Mouse (Mus musculus): ENCODE results near the gene Srsf12. TPM values are rescaled to one million over a fixed set of nuclear protein-coding genes. Genes with fewer than 3 reads are reported as not detected.

Gene Srsf12
- 17.6 and 19.6 TPM in 2 replicates for polyA plus RNA-seq (2012; rRNA removed)

DNA sequence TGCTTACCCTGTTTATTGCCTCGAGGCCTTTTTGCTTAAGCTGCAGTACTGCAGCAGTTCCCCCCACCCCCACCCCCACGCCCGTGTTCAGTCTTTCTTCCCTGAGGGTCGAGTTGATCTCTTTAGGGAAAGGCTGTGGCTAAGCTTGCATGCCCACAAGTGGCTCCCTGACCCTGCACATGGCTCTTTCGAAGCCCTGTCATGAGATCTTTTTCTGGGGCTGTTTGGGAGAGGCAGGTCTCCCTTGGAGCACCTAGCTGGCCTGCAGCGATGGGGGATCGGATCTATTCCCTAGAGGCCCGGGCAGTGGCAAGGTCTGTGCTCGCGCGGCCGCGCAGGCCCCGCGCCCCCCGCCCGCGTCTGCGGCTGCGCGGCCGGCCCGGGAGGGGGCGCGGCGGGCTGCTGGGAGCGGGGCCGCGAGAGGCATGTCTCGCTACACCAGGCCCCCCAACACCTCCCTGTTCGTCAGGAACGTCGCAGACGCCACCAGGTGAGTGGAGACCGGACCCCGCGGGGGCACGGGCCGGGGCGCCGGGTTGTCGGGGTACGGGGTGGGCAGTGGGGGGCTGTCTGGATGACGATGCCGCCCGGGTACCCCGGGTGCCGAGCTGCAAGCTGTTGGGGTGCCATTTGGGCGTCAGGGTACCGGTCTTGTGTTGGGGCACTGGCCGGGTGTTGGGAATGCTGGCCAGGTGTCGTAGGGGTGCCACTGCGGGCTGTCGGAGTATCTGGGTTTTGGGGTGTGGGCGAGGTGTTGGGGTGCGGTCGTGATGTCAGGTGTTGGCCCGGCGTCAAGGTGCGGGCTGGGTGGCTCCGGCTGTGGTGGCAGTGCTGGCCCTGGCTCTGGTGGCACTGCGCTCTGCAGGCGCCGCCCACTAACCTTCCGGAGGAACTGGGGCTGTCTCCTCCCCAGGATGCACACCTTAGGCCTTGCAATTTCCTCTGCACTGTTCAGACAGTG lies at the start of gene Srsf12:
Srsf12 (plus strand) TSS at position 111 of the 961 bp plus-strand sequence.
- TF ChIP-seq POLR2A (IDR thresholded peaks at IDR 0.05; ENCODE audit: extremely low read depth, insufficient read depth, low read length) (peak; percentile 50; the same call in 1 of the 2 replicates), CTCF (IDR thresholded peaks at IDR 0.05; ENCODE audit: extremely low read depth, insufficient read depth, low read length) (no peak)
- Histone ChIP-seq H3K4me3 (ENCODE audit: insufficient read depth, low read length) (peak within 1 kb of the TSS; percentile 97), H3K4me1 (ENCODE audit: control insufficient read depth, insufficient read depth, low read length) (no peaks in the 10 kb centered on the region), H3K27ac (ENCODE audit: insufficient read depth, low read length) (peak within 1 kb of the TSS; percentile 97)

DNA sequence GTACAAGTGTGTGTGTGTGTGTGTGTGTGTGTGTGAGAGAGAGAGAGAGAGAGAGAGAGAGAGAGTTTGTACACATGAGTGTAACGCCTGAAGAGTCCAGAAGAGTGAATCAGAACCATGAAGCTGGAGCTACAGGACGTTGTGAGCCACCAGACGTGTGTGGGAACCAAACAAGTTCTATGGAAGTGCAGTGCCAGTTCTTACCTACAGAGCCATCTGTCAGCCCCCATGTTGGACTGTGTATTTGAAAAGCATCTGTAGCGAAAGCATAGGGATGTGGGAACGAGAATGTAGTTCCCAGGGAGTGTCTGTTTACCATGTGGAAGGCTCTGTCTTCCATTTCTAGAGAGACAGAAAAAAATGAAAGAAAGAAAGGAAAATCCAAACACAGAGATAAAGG lies 25.3 kb upstream of the Srsf12 start:
- H3K4me1 ChIP-seq (ENCODE audit: control insufficient read depth, insufficient read depth, low read length) = peaks cover 2% of the 10 kb centered on the region; the same call in 1 of the 2 replicates
- no peak overlapping the region for H3K4me3 ChIP-seq (ENCODE audit: insufficient read depth, low read length)
- no peak overlapping the region for H3K27ac ChIP-seq (ENCODE audit: insufficient read depth, low read length)
- TF ChIP-seq POLR2A (IDR thresholded peaks at IDR 0.05; ENCODE audit: extremely low read depth, insufficient read depth, low read length) (no peak), CTCF (IDR thresholded peaks at IDR 0.05; ENCODE audit: extremely low read depth, insufficient read depth, low read length) (no peak)

DNA sequence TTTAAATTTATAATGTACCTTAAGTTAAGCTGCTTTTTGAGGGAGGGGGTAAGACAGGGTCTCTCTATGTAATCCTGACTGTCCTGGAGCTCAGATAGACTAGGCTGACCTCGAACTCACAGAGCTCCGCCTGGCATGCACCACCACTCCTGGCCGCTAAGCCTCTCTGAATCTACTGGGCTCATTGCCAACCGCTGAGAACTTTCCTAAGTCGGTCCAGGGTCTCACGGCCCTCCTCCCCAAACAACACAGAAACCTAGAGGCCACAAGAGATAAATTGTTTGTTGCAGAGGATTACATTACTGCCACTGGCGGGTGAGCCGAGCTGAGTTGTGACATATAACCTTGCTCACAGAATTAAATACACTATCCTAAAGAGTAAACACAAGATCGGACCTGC lies 20.6 kb upstream of the Srsf12 start:
- H3K4me3 ChIP-seq (ENCODE audit: insufficient read depth, low read length) = peak overlapping the region; percentile 44; the same call in 1 of the 2 replicates
- H3K4me1 ChIP-seq (ENCODE audit: control insufficient read depth, insufficient read depth, low read length) = peaks cover 1% of the 10 kb centered on the region; the same call in 1 of the 2 replicates
- TF ChIP-seq POLR2A (IDR thresholded peaks at IDR 0.05; ENCODE audit: extremely low read depth, insufficient read depth, low read length) = no peak
- no peak for TF ChIP-seq CTCF (IDR thresholded peaks at IDR 0.05; ENCODE audit: extremely low read depth, insufficient read depth, low read length)
- H3K27ac ChIP-seq (ENCODE audit: insufficient read depth, low read length) = no peak overlapping the region

DNA sequence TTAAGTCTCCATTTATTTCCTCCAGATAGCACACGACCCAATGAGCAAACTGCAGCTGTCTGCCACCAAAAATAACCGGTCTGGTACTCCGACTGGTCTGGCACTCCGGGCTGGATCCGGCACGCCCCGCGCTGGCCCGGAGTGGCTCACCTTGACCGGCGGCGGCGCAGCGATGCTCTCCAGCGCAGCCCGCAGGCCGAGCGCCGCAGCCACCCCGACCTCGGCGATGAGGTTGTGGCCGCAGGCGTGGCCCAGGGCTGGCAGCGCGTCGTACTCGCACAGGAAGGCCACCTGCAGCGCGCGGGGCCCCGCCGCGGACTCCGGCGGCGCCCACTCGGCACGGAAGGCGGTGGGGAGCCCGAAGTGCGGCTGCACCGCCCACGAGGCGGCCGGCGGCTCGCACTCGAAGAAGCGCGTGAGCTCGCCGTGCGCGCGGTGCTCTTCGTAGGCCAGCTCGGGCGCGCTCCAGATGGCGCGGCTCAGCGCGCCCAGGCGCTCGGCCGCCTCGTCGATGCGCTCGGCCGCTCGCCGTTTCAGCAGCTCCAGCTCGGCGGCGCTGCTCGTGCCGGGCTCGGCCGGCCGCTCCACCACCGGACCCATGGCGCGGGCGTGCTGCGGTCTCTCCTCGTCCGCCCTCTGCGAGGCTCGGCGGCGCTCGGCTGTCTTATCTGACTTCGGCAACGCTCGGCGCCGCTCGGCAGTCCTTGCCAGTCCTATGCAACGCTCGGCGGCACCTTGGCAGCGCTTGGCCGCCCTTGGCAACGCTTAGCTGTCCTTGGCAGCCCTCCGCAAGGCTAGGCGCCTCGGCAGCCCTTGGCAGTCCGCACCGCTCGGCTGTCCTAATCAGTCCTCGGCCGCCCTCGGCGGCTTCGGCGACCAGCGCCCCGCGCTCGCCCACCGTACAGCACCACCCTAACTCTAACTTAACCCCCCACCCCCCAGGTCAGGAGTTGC lies 19.7 kb upstream of the Srsf12 start:
- TF ChIP-seq CTCF (IDR thresholded peaks at IDR 0.05; ENCODE audit: extremely low read depth, insufficient read depth, low read length) = no peak
- 0 out of 2 replicates have a peak, but pooled peaks have one; percentile 26 for TF ChIP-seq POLR2A (IDR thresholded peaks at IDR 0.05; ENCODE audit: extremely low read depth, insufficient read depth, low read length)
- Histone ChIP-seq H3K27ac (ENCODE audit: insufficient read depth, low read length) (peak overlapping the region; percentile 90), H3K4me3 (ENCODE audit: insufficient read depth, low read length) (peak overlapping the region; percentile 44), H3K4me1 (ENCODE audit: control insufficient read depth, insufficient read depth, low read length) (no peaks in the 10 kb centered on the region)

DNA sequence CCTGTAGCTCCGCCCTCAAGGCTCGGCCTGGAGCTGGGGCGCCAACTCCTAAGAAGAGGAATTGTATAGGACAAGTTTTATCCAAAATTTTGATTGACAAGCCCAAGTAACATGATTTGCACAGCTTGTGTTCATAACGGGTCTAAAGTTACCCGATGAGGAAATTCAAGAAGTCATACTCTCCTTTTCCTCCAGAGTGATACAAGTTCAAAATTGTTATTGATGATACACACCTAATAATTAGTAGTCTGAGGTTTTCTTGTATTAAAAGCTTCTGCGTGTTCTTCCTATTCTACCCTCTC lies 19.1 kb upstream of the Srsf12 start, which contains the start of gene Pm20d2:
Pm20d2 (minus strand) TSS at position 3 of the 302 bp plus-strand sequence.
- peak within 1 kb of the TSS; percentile 90 for H3K27ac ChIP-seq (ENCODE audit: insufficient read depth, low read length)
- H3K4me1 ChIP-seq (ENCODE audit: control insufficient read depth, insufficient read depth, low read length) = no peaks in the 10 kb centered on the region
- H3K4me3 ChIP-seq (ENCODE audit: insufficient read depth, low read length) = peak within 1 kb of the TSS; percentile 44
- TF ChIP-seq POLR2A (IDR thresholded peaks at IDR 0.05; ENCODE audit: extremely low read depth, insufficient read depth, low read length) = no peak
- no peak for TF ChIP-seq CTCF (IDR thresholded peaks at IDR 0.05; ENCODE audit: extremely low read depth, insufficient read depth, low read length)

DNA sequence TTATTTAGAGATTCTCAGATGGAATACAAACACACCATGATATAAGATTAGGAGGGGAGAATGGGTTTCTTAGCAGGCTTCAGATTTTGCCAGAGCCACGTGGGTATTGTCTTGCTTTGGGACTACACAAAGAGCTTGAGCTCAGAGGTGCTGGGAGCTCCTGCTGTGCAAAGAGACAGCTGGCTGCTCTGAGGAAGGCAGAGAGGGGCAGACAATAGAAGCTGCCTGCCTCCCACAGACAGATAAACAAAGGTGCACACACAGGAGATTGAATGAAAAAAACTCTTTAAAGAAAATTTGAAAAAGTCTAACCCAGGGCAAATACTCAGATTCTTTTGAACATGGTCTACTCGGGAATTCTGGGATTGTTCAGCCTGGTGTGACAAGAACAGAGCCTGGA lies 10.7 kb upstream of the Srsf12 start:
- Histone ChIP-seq H3K27ac (ENCODE audit: insufficient read depth, low read length) (no peak overlapping the region), H3K4me3 (ENCODE audit: insufficient read depth, low read length) (no peak overlapping the region), H3K4me1 (ENCODE audit: control insufficient read depth, insufficient read depth, low read length) (no peaks in the 10 kb centered on the region)
- TF ChIP-seq POLR2A (IDR thresholded peaks at IDR 0.05; ENCODE audit: extremely low read depth, insufficient read depth, low read length) (no peak), CTCF (IDR thresholded peaks at IDR 0.05; ENCODE audit: extremely low read depth, insufficient read depth, low read length) (no peak)

DNA sequence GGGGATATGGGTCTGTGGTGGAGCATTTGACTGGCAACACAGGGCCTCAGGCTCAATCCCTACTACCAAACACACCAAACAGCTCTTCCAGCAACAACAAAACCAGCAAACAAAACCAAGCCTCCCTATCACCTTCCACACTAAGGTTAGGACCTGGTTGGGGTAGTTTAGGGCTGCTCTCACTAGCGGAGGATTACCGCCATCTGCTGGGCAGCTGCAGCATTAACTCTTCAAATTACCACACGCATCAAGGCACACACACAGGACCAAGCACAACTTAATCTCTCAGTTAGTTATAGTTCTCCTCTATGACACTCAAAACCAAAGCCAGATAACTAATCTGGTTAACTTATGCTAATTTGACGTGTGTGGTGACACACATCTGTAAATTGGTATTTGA lies 4.1 kb upstream of the Srsf12 start:
- H3K4me3 ChIP-seq (ENCODE audit: insufficient read depth, low read length) = no peak overlapping the region
- H3K27ac ChIP-seq (ENCODE audit: insufficient read depth, low read length) = no peak overlapping the region
- TF ChIP-seq POLR2A (IDR thresholded peaks at IDR 0.05; ENCODE audit: extremely low read depth, insufficient read depth, low read length) = no peak
- TF ChIP-seq CTCF (IDR thresholded peaks at IDR 0.05; ENCODE audit: extremely low read depth, insufficient read depth, low read length) = peak; percentile 88
- no peaks in the 10 kb centered on the region for H3K4me1 ChIP-seq (ENCODE audit: control insufficient read depth, insufficient read depth, low read length)

DNA sequence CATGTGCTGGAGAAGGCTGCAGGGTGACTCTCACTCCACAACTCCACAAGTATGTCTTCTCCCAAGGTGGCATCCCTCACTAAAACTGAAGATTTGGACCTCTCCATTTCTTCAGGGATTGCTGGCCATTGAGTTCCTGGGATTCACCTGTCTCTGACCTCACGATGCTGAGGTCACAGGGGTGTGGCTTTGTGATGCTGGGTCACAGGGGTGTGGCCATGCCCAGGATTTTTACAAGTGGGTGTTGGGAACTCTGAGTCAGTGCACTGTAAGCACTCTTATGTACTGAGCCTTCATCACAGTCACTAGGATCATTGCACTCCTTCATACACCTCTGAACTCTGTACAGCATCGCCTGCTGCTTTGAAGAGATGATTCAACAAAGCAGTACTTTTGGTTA lies 1.2 kb upstream of the Srsf12 start:
- no peak overlapping the region for H3K27ac ChIP-seq (ENCODE audit: insufficient read depth, low read length)
- no peak for TF ChIP-seq CTCF (IDR thresholded peaks at IDR 0.05; ENCODE audit: extremely low read depth, insufficient read depth, low read length)
- TF ChIP-seq POLR2A (IDR thresholded peaks at IDR 0.05; ENCODE audit: extremely low read depth, insufficient read depth, low read length) = no peak

DNA sequence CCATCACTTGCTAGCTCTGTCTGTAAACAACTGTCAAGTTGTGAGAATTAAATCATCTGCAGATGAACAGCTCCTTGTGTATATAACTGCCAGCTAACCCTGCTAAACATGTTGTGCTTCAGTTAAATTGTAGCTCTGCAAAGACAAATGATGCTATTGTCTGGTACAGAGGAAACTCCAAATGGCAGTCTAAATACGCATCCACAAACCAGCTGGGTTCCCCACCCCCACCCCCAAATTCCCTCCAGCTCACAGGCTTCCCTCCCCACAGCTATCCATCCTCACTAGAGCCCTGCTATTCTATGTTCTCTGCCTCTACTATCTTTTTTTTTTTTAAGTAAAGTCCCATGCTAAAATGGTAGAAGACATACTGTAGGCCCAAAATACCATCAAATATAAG lies 13.1 kb downstream of the Srsf12 start:
- Histone ChIP-seq H3K27ac (ENCODE audit: insufficient read depth, low read length) (no peak overlapping the region), H3K4me1 (ENCODE audit: control insufficient read depth, insufficient read depth, low read length) (no peaks in the 10 kb centered on the region), H3K4me3 (ENCODE audit: insufficient read depth, low read length) (no peak overlapping the region)
- TF ChIP-seq CTCF (IDR thresholded peaks at IDR 0.05; ENCODE audit: extremely low read depth, insufficient read depth, low read length) = no peak
- TF ChIP-seq POLR2A (IDR thresholded peaks at IDR 0.05; ENCODE audit: extremely low read depth, insufficient read depth, low read length) = no peak

More for the DNA sequence above, 1.2 kb upstream of the Srsf12 start:
- Histone ChIP-seq H3K4me3 (ENCODE audit: insufficient read depth, low read length) (no peak overlapping the region), H3K4me1 (ENCODE audit: control insufficient read depth, insufficient read depth, low read length) (no peaks in the 10 kb centered on the region)
